Mouse (Mus musculus): ENCODE measurements around the gene Trpc2.

DNA sequence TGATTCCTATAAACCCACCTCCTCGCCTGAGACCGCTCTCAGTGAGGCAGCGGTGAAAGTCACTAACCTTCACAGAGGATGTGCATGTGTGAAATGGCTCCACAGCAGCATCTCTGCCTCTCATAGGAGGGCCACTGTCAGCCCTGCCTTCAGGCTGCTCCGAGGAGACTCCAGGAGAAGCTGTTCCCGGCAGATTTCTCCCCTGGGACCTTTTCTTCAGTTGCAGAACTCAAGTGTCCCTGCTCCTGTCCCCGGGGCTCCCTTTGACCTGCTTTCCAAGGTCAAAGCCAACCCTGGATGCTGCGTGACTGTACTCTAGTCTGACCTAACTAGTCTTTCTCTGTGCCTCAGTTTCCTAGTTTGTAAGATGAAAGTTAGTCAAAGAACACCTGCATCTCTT, 26.3 kb downstream of the Trpc2 start, which contains the start of gene Art5:
- TF ChIP-seq CTCF (IDR thresholded peaks at IDR 0.05; ENCODE audit: low read depth, low read length) = no peak
- no peak for TF ChIP-seq POLR2A (IDR thresholded peaks at IDR 0.05; ENCODE audit: insufficient read depth, low read length)
